Mouse (Mus musculus): ENCODE results near the gene Fgfr4.
A peak's percentile ranks its signal among the peaks of the same experiment; 100 is the strongest.
"Not testable (repeated sequence)": the region's sequence is repeated elsewhere in the genome, so short reads cannot be mapped to it uniquely, and the experiment has no call there.

Gene Fgfr4

DNA sequence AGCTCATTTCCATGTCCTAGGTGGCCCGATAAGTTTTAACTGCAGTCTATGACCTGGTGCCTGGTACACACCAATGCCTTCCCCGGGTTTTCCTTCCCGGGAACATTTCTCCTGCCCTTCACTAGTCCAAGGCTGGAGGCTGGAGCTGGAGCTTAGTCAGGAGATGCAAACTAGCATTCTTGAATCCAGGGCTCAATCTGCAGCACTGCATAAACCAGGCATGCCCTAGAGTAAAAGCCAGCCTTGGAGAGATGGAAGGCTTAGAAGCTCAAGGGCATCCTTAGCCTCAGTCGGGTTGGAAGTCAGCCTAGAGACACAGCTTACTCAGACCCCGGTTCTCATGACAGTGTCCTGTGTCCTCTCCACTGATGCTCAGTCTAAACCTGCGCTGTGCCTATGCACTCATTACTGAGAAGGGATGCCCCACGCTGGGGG is 19.9 kb downstream of the Fgfr4 start:
- no peak for DNase-seq (ENCODE audit: low read depth, low spot score)

DNA sequence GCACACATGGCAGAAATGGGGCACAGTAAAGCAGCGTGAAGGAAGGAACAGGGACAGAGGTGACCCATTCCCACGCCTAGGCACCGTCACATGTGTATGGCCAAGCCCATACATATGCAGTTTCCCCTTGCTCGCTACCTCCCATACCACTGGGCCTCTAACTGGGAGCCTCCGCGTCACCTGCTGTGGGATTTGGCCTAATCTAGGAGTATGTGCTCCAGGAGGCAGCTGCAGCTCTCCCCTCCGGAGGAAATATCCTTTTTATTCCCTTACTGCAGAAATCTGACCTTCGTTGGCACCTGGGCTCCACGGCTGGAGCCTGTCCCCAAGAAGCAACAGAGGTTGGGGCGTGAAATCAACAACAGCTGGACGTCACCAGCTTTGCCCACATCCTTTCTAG is 21.9 kb downstream of the Fgfr4 start:
- DNase-seq (ENCODE audit: low read depth, low spot score), result no peak

DNA sequence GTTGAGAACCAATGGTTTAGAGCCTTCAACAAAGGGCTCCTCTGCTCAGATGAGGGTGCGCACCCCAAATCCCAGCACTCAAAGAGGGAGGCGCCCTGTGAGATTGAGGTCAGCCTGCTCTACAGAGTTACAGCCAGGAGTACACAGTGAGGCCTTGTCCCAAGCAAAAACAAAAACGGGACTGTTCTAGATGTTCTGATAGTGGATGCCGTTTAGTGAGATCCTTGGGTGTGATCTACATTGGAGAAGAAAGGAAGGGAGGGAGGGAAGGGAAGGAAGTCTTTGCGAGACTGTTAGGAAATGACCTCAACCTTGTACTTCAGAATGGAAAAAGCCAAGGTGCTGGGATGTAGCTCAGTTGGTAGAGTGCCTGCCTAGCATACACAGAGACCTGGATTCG is 23.8 kb downstream of the Fgfr4 start:
- DNase-seq (ENCODE audit: low read depth, low spot score), result no peak

DNA sequence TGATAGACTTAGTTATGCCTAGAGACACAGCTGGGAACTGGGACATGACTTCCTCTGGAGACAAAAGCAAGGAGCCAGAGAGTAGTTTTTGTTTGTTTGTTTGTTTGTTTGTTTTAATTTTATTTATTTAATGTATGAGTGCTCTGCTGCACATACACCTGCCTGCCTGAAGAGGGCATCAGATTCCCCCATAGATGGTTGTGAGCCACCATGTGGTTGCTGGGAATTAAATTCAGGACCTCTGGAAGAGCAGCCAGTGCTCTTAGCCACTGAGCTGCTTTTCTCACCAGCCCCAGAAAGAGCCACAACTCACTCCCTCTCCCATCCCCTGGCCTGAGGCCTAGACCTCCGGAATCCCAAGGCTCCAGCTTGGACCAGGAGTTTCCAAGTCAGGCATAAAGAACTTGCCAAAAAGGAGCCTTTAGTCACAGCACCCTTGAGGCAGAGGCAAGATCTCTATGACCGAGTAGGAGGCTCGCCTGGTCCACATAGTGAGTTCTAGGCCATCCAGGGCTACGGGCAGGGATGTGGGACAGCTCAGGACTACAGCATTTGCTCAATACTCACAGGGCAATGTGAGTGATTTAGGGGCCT is 25.6 kb downstream of the Fgfr4 start:
- DNase-seq (ENCODE audit: low read depth, low spot score), result no peak

DNA sequence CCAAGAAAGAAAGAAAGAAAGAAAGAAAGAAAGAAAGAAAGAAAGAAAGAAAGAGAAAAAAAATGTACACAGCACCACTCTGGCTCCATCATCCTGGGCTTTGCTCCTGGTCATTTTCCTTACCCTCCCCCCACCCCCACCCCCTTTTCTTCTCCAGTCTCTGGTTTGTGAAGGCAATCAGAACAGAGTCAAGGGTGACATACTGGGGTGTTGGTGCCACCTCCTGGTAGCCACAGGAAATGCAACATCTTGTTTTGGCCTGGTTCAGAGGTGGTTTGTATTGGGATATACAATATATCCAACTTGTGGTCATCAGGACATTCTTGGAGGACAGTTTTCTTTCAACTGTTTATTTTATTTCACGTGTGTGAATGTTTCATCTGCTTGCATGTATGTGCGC is 26.1 kb downstream of the Fgfr4 start:
- no peak for DNase-seq (ENCODE audit: low read depth, low spot score)

DNA sequence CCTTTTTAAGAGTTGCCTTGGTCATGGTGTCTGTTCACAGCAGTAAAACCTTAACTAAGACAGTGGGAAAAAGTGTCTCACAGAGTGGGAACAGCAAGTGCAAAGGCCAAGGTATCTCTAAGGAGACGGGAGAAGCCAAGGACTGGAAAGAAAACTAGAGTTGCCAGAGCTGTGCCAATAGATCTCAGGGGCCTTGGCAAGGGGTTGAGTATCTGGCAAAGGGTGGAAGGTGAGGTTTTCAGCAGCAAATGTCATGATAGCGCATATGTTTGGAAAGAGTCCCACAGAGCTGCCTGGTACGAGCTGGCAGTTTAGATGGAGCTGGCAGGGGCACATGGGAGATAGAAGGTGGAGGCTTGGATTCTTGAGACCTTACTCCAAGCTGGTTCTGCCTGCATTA is 27.2 kb downstream of the Fgfr4 start:
- no peak for DNase-seq (ENCODE audit: low read depth, low spot score)

DNA sequence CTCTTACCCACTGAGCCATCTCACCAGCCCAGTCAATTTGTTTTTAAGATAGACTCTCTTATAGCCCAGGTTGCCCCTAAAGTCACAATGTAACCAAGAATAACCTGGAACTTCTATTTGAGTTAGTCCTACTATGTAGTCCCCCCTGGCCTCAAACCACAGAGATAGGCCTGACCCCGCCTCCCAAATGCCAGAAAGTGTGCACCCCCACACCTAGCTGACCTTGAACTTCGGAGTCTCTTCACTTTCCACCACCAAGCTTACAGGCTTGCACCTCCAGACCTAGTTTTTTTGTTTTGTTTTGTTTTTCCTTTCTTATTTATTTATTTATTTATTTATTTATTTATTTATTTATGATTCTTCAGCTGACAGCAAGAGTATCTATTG is 29.3 kb downstream of the Fgfr4 start:
- DNase-seq (ENCODE audit: low read depth, low spot score), result no peak

DNA sequence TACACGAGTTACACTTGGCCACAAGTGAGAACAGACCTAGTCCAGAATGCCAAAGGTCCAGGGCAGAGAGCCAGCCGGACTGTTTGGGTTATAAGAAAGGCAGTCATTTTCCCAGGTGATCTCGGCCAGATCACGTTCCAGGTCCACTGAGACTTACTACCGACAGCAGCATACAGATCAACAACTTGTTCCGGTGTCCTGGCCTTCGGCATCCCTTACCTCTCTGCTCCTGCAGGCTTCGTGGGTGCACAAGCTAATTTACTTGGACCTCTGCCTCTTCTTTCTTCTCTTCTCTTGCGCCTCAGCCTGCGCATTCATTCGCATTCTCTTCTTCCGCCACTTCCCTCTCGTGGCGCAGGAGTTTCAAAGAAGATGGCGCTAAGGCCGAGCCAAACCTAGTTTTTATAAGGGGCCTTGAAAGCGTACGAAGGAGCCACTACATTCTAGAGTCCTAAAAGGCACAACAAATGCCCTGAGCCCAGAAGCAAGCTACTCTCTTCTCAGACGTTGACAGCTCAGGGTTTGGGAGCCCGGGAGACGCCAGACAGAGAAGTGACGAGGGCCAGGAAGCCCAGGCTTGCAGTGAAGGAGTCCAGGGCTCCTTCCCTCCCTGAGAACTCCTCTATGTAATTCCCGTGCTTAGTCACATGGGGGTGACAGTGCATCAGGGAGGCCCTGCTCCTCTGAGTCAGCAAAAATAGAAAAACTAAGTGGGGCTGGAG is 29.9 kb downstream of the Fgfr4 start:
- DNase-seq (ENCODE audit: low read depth, low spot score), result no peak

DNA sequence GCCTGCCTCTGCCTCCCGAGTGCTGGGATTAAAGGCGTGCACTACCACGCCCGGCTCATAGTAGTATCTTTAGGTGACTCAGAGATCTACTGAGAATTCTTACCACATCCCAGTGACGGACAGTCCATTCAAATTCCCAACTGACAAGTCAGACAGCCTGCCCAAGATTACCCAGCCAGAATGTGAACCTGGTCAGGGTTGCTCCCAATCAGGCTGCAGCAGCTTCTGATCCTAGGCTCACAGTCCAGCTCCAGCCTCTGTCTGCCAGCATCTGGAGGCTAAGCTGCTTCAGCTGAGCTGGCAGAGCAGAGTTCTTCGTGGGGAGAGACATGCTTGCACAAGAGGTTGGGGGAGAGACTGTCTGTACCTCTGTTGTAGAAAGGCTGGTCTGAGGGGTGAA is 30.9 kb downstream of the Fgfr4 start:
- no peak for DNase-seq (ENCODE audit: low read depth, low spot score)

DNA sequence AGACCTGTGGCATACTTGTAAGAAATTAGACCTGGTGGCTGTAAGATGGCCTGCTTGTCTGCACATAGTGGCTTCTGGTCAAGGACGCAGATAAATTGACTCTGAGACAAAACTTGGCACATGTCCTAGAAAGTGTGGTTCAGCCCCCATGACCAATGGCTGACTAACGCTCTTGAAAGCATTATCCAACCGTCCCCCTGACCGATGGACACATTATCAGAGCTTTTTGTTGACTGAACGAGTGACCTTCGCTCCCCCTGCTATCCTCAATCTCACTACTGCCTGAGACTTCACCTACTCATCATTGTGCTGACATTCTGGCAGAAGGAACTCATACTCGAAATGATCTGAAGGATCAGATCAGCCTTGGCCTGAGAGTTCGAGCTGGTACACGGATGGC is 34.6 kb downstream of the Fgfr4 start:
- DNase-seq (ENCODE audit: low read depth, low spot score), result not testable (repeated sequence)

DNA sequence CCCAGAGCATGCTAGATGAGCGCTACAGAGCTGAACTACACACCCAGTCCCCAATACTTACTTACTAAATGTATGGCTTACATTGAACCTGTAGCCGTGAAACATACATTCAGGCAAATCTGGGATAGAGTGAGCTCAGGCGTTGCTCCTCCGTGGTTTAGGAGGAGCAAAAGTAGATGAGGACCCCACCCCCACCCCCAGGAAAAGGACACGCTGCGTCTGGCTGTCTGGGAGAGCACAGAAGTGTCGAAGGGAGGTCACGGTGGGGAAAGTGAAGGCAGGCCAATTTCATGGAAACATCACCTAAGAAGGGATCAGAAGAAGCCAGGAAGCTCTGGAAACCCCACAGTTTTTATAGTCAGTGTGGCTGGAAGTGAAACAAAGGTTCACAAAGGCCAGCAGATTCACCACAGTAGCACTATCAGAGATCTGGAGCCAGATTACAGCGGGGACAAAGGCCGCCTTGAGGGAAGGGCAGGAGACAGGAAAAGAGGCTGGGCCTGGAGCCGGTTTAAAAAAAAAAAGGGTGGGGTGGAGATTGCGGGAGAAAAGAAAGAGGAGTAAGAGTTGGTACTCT is 37.2 kb downstream of the Fgfr4 start:
- no peak for DNase-seq (ENCODE audit: low read depth, low spot score)

DNA sequence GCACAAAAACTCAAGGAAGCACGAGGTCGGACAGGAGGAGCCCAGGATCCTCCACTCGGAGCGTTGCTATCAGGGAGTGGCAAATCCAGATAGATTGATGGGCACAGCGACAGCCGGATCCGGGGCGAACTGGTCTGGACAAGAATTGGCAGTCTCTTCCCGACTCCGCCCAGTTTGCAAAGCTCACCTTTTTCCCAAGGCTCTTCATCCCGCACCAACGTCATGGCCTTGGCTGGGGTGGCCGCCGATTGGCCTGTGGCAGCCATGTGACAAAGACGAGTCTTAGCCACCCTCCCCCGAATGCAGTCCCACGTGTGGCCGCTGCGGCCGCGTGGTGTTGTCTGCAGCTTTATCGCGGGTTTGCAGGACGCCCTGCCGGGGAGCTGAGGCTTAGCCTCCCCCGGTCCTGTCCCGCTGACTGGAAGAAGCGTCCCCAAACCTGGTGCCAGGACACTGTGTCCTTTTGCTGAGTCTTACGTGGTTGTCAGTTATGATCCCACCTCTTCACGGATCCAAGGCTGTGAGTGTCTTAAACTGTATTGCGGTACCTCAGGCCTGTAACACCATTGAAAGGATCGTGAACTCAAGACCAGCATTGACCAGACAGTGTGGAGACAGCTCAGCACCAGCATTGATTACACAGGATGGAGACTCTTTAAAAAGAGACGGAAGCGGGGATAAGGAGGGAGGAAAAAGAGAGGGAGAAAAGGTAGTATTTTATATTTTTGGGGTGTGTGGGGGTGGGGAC is 37.9 kb downstream of the Fgfr4 start:
- DNase-seq (ENCODE audit: low read depth, low spot score), result peak; percentile 87

DNA sequence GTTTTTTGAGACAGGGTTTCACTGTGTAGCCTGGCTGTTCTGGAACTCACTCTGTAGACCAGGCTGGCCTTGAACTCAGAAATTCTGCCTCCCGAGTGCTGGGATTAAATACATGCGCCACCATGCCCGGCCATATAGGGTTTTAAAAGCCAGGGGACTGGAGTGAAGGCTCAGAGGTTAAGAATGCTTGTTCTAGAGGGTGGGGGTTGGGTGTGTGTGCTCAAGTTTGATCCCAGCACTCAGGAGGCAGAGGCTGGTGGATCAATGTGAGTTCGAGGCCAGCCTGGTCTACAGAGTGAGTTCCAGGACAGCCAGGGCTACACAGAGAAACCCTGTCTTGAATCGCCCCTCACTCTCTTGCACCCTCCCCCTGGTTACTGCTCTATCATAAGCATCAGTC is 39.1 kb downstream of the Fgfr4 start:
- DNase-seq (ENCODE audit: low read depth, low spot score), result no peak

DNA sequence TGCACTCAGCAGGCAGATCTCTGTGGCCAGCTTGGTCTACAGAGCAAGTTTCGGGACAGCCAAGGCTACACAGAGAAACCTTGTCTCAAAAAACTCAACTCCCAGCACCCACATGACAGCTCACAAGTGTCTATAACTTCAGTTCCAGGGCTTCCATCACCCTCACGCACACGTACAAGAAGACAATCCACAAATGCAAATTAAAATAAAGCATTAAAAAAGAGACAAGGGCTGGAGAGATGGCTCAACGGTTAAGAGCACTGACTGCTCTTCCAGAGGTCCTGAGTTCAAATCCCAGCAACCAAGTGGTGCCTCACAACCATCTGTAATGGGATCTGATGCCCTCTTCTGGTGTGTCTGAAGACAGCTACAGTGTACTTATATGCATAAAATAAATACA is 50.3 kb downstream of the Fgfr4 start:
- not testable (repeated sequence) for DNase-seq (ENCODE audit: low read depth, low spot score)

DNA sequence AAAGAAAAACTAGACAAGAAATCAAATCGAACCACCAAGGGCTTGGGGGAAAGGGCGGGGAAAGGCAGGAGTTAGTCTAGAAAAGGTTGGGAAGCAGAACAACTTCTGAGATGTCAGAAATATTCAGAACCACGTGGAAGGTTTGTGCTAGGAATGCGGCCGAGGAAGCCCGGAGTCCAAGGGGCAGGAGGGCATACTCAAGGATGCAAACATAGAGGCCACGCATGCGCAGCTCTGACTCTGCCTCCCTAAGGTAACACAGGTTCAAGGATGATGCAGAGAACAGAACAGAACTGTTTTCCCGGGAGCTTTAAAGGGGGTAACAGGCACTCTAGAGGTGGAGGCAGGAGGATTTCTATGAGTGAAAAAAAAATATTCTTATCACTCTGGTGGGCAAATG is 51.3 kb downstream of the Fgfr4 start:
- no peak for DNase-seq (ENCODE audit: low read depth, low spot score)

DNA sequence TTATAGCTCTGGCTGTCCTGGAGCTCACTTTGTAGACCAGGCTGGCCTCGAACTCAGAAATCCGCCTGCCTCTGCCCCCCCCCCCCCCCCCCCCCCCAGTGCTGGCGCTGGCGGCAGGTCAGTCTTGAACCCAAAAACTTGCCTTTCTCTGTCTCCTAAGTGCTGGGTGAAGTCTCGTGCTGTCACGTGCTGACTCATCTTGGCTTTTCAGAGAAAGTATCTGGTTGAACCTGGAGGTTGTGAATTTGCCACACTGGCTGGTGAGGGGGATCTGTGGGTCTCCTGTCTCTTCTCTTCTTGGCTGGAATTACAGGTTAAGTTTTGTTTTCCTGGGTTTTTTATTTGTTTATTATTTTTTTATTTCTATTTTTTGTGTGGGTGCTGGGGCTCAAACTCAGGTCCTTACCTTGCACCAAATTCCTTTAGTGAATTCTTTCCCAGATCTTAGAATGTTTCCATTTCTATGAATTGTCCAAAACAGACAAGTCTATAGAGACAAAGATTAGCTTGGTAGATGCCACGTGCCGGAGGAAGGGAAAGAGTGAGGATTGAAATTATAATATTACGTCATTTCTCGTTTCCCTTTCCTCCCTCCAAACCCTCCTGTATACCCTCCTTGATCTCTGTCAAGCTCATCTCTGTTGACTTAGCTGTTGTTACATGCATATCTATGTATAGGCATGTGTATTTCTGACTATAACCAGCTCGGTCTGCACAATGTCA is 52.4 kb downstream of the Fgfr4 start:
- no peak for DNase-seq (ENCODE audit: low read depth, low spot score)

DNA sequence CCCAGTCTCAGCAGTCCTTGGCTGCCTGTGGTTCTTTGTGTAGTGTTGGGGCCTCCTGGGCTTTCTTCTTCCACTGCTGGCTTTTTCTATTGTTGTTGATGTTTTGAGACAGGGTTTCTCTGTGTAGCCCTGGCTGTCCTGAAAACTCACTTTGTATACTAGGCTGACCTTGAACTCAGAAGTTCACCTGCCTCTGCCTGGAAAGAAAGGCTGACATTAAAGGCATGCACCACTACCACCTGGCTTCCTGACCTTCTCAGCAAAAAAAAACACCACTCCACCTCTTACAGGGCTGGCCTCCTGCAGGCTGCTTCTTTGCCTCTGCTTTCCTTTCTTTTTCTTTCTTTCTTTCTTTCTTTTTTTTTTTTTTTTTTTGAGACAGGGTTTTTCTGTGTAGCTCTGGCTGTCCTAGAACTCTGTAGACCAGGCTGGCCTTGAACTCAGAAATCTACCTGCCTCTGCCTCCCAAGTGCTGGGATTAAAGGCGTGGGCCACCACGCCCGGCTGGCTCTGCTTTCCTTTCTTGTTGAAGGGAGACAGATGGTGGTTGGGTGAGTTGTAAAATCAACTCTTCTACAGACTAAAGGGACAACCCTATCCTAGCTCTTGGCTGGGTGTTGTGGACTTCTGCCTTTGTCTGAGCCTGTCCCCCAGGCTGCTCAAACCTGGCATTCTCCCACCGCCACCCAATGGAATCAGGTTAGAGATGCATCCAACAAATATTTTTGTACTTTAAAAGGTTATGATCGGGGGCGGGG is 53.2 kb downstream of the Fgfr4 start:
- no peak for DNase-seq (ENCODE audit: low read depth, low spot score)

DNA sequence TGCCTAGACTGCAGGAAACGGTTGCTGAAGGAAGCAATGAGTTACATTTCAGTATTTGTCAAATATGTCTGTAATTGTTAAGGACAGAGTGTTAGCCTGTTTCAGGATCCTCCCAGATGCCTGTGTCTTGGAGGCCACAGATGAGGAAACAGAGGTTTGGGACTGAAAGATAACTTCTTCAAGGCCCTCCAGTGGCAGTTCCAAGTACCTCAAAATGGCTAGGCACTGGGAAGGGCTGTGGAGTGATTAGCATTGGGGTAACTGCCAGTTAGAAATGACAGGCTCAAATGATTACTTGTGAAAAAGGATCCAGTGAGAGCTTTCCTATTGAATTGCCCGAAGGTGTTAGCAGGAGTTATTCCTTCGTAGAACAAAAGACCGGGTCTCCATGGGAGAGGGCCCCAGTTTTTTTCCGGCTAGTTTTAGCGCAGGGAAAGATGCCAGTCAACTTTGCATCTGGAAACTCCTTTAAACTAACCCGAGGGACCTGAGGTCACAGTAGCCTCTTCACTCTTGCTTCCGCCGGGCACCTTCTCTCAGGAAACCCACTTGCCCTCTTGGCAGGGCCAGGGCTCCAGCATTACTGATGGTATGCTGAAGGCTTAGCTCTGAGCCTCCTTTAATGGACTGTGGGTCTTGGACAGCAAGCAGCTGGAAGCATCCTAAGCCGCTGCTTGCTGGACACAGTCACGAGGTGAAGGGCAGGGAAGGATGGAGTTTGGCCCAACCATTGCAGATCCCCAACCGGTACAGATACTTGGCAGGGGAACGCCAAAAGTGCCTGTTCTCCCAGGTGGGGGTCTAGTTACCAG is 56.6 kb downstream of the Fgfr4 start:
- DNase-seq (ENCODE audit: low read depth, low spot score), result no peak

DNA sequence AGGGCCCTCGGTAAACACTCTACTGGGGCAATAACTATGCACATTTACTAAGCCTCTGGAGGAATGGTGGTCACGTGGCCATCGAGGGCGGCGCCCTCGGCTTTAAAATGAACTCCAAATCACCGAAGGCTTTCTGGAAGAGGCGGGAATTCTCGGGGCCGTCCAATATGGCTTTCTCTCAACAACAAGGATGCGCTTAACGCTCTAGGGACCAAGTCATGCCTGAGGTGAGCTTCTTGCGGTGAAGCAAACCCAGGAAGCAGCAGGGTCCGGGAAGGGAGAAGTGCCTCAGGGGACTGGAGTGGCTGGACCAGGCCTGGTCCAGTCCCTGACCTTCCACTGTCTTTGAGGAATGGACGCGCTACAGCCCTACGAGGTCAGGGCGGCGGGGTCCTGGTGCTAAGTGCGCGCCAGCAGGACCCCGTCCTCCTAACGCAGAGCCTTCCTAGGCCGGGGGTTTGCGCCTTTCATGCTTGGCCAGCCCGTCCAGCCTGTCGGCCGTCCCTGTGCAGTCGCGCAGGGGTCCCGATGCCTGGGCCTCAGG is 57.3 kb downstream of the Fgfr4 start, which contains the start of gene Nsd1:
Gene Nsd1, plus strand, starts transcription at position 134 of the 544 bp plus-strand sequence.
- no peak for DNase-seq (ENCODE audit: low read depth, low spot score)

Measured in retina, adult 2 months (tissue).